Mouse (Mus musculus) ES-Bruce4 (cell line): ENCODE data around the gene Rnf224.

Experiments used
- CTCF ChIP-seq: IDR thresholded peaks from one replicate; pipeline ENCODE4 v1.8.1; 2011; ENCODE audit warnings: low read depth, low read length
- EP300 ChIP-seq: IDR thresholded peaks from 2 replicates; pipeline ENCODE4 v1.6.1; 2011; ENCODE audit warnings: low read depth, low read length; ENCODE audit not compliant: insufficient read depth

GRCm38 (mm10) chr2:25228431-25228889 is 8.1 kb downstream of the Rnf224 start:
- TF ChIP-seq EP300 = peak; percentile 56; the same call in 1 of the 2 replicates
- peak; percentile 89 for TF ChIP-seq CTCF
